Mouse (Mus musculus): Measurements from ENCODE around the gene Atp6ap1. TPM values are rescaled to one million over a fixed set of nuclear protein-coding genes. Genes with fewer than 3 reads are reported as not detected.

Atp6ap1 gene
- polyA plus RNA-seq, 2 experiments: 124 to 224 TPM

DNA sequence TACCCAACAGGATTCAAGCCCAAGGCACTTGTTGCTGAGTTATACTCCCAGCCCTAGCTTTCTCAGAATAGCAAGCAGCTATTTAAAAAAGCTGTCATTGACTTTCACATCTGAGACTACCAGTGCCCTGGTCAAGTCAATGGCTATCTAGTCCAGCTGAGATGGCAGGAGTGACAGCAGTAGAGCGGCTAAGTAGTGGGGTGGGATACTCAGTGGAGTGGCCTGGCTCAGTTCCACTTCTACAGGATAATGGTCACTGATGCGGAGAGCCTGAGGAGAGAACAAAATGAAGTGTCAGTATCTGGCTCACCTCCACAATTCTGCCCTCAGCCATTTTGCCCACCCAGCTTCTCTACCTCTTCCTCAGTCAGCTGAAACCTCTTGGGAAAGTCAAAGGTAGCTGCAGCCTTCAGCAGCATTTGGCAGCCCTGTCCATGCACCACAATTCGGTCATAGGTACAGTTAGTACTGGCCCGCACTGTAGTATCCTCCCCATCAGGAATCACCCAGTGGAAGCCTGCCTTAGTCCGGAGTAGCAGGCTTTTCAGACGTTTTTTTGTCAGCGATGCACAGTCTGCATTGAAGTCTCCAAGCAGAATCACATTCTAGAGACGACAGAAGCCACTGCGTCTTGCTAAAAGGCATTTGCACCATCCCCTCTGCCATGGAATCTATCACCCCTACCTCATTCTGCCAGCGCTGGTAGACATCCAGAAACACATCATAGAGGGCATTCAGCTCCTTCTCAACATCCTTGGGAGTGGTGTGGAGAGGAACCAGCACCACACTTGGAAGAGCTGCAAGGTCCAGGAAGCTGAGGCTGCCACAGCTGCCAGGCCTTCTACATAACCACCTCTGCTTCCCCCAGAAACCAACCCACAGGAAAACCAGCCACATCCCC is 23.2 kb upstream of the Atp6ap1 start:
- H3K9ac ChIP-seq (ENCODE audit: low read depth, low read length, severe bottlenecking): no peak overlapping the region
- ATAC-seq (ENCODE audit: low FRiP score, low read depth): no peak
- H3K36me3 ChIP-seq (ENCODE audit: control insufficient read depth, insufficient read depth, low read length): peaks cover 14% of the 10 kb centered on the region
- 34% methylated on average over 10 of the region's 10 CpGs for WGBS
- H3K4me1 ChIP-seq (ENCODE audit: control insufficient read depth, insufficient read depth, low read length): no peaks in the 10 kb centered on the region
- TF ChIP-seq POLR2A (IDR thresholded peaks at IDR 0.05; ENCODE audit: borderline replicate concordance, extremely low read depth, insufficient read depth, insufficient read length): no peak
- H3K4me2 ChIP-seq (replicated peaks; ENCODE audit: low read depth, low read length, severe bottlenecking): no peak overlapping the region
- no peak overlapping the region for H3K4me3 ChIP-seq (replicated peaks; ENCODE audit: low read length)
- no peak for DNase-seq (ENCODE audit: low spot score)
- no peaks in the 10 kb centered on the region for H3K27me3 ChIP-seq (ENCODE audit: control insufficient read depth, insufficient read depth, low read length)
- H3K9me3 ChIP-seq (ENCODE audit: control insufficient read depth, low read length): no peaks in the 10 kb centered on the region
- H3K27ac ChIP-seq (replicated peaks; ENCODE audit: low read depth, low read length): 0 out of 2 replicates have a peak overlapping the region, but pooled peaks have one; percentile 26

DNA sequence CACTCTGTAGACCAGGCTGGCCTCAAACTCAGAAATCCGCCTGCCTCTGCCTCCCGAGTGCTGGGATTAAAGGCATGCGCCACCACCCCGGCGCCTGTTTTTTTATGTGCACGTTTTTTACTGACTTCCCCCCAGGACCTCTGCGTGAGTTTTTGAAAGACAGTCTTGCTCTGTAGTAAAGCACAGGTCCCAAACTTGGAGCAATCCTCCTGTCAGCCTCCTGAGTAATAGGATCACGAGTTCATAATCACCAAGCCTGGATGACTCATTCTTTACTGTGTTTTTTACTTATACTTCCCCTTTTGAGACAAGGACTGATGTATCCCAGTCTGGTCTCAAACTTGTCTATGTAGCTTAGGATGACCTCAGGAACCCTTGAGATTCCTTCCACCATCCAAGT is 19.0 kb upstream of the Atp6ap1 start:
- no peak for ATAC-seq (ENCODE audit: low FRiP score, low read depth)
- 78% methylated on average over 8 of the region's 8 CpGs for WGBS

DNA sequence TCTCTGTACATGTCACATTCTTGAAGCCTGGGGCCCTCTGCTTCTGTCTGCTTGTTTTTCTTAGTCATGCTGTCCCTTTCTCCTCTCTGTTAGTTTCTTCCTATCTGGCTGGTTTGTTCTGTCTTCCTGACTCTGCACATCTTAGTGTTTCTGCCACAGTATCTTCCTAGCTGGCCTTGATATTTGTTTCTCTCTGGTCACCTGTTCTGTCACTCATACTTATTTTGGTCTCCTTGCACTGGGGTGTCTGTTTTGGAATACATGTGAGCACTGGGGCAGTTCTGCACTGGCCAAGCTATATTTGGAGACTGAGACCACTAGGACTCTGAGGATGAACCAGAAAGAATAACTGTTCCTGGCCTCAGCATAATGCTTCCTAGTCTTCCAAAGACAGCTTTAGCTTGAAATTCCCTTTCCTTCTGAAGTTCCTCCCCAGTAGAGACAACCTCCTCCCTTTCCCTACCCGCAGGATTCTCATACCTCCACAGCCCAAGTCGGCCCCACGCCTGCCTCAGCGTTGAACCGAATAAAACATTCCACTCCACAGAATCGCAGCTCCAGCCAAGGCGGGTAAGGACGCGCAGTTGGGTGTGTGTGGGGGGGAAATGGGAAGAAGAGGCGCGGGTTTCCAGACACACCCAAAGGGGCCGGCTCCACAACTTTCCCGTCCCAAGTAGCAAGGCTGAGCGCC is 15.7 kb upstream of the Atp6ap1 start:
- Histone ChIP-seq H3K36me3 (ENCODE audit: control insufficient read depth, insufficient read depth, low read length) (no peaks in the 10 kb centered on the region), H3K27me3 (ENCODE audit: control insufficient read depth, insufficient read depth, low read length) (no peaks in the 10 kb centered on the region), H3K27ac (replicated peaks; ENCODE audit: low read depth, low read length) (peak overlapping the region; percentile 65), H3K9ac (ENCODE audit: low read depth, low read length, severe bottlenecking) (peak overlapping the region; percentile 52), H3K4me3 (replicated peaks; ENCODE audit: low read length) (peak overlapping the region; percentile 58), H3K4me1 (ENCODE audit: control insufficient read depth, insufficient read depth, low read length) (0 out of 2 replicates have a peak, but pooled peaks cover 4% of the 10 kb centered on the region), H3K9me3 (ENCODE audit: control insufficient read depth, low read length) (no peaks in the 10 kb centered on the region), H3K4me2 (replicated peaks; ENCODE audit: low read depth, low read length, severe bottlenecking) (peak overlapping the region; percentile 64)
- WGBS: 13% methylated on average over 14 of the region's 14 CpGs
- DNase-seq (ENCODE audit: low spot score) (no peak), ATAC-seq (ENCODE audit: low FRiP score, low read depth) (no peak)
- no peak for TF ChIP-seq POLR2A (IDR thresholded peaks at IDR 0.05; ENCODE audit: borderline replicate concordance, extremely low read depth, insufficient read depth, insufficient read length)

More for the DNA sequence above, 19.0 kb upstream of the Atp6ap1 start:
- Histone ChIP-seq H3K36me3 (ENCODE audit: control insufficient read depth, insufficient read depth, low read length) (peaks cover 6% of the 10 kb centered on the region; the same call in 1 of the 2 replicates), H3K9me3 (ENCODE audit: control insufficient read depth, low read length) (no peaks in the 10 kb centered on the region), H3K27ac (replicated peaks; ENCODE audit: low read depth, low read length) (no peak overlapping the region), H3K4me3 (replicated peaks; ENCODE audit: low read length) (no peak overlapping the region), H3K4me1 (ENCODE audit: control insufficient read depth, insufficient read depth, low read length) (0 out of 2 replicates have a peak, but pooled peaks cover 4% of the 10 kb centered on the region), H3K27me3 (ENCODE audit: control insufficient read depth, insufficient read depth, low read length) (no peaks in the 10 kb centered on the region), H3K4me2 (replicated peaks; ENCODE audit: low read depth, low read length, severe bottlenecking) (no peak overlapping the region), H3K9ac (ENCODE audit: low read depth, low read length, severe bottlenecking) (no peak overlapping the region)
- no peak for TF ChIP-seq POLR2A (IDR thresholded peaks at IDR 0.05; ENCODE audit: borderline replicate concordance, extremely low read depth, insufficient read depth, insufficient read length)
- no peak for DNase-seq (ENCODE audit: low spot score)

DNA sequence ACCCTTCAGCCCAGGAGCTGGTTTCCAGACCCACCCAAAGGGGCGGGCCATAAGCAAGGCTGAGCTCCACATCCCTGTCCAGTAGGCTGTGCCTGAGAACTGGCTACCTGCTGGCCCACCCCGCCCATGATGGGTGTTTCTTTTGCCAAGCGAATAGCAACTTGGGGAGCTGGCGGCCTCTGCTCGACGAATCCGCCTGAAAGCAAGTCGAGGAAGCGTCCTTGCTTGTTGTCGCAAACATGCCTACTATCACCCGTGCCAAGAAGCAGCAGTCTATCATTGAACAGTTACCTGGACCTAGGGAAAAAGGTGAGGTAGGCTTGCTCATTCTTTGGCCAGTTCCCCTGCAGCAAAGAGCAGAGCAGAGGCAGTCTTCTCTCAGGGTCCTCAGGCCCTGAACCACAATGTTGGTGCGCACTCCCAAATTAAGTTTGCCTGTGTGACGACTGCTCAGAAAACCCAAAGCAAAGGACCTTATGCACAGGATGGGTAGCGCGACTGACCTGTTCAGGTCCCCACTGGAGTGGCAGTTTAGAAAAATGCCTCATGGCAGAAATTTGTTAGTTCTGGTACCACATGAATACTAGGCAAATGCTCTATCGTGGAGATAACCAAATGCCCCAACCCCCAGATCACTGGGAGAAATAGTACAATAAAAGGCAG is 15.0 kb upstream of the Atp6ap1 start, which contains the start of the genes Taz and Dnase1l1:
TSS of gene Taz (plus strand) at position 181 of the 663 bp plus-strand sequence.
TSS of gene Dnase1l1 (minus strand) at position 606 of the 663 bp plus-strand sequence.
- H3K36me3 ChIP-seq (ENCODE audit: control insufficient read depth, insufficient read depth, low read length): no peaks in the 10 kb centered on the region
- H3K4me1 ChIP-seq (ENCODE audit: control insufficient read depth, insufficient read depth, low read length): 0 out of 2 replicates have a peak, but pooled peaks cover 4% of the 10 kb centered on the region
- TF ChIP-seq POLR2A (IDR thresholded peaks at IDR 0.05; ENCODE audit: borderline replicate concordance, extremely low read depth, insufficient read depth, insufficient read length): no peak
- peak within 1 kb of the TSS; percentile 58 for H3K4me3 ChIP-seq (replicated peaks; ENCODE audit: low read length)
- H3K4me2 ChIP-seq (replicated peaks; ENCODE audit: low read depth, low read length, severe bottlenecking): peak within 1 kb of the TSS; percentile 64
- H3K27ac ChIP-seq (replicated peaks; ENCODE audit: low read depth, low read length): peak within 1 kb of the TSS; percentile 75
- no peaks in the 10 kb centered on the region for H3K27me3 ChIP-seq (ENCODE audit: control insufficient read depth, insufficient read depth, low read length)
- H3K9me3 ChIP-seq (ENCODE audit: control insufficient read depth, low read length): no peaks in the 10 kb centered on the region
- peak within 1 kb of the TSS; percentile 71 for H3K9ac ChIP-seq (ENCODE audit: low read depth, low read length, severe bottlenecking)
- peak; percentile 85 for DNase-seq (ENCODE audit: low spot score)
- ATAC-seq (ENCODE audit: low FRiP score, low read depth): peak; percentile 90
- whole genome bisulfite sequencing: 19% methylated on average over 16 of the region's 16 CpGs
